Mouse (Mus musculus) mouse embryonic stem cell (cell line): ENCODE data around the gene Lmo1.
"Not testable (repeated sequence)": the region's sequence is repeated elsewhere in the genome, so short reads cannot be mapped to it uniquely, and the experiment has no call there.

ENCODE experiments used
- in situ Hi-C, 2 experiments: fragments of 300-500 bp; cut with MboI; formaldehyde crosslinking; loops; 1 replicate in 1 of 2; 3 replicates in 1 of 2; pipeline ENCODE4 v1.14.3; 2019 to 2020; ENCODE audit warnings: low sequenced_read_pairs in 2 of 2, low pct_unique_long_range_greater_than_20kb in 1 of 2, mixed read lengths in 1 of 2; ENCODE audit not compliant: unreplicated experiment in 1 of 2

Gene Lmo1

DNA sequence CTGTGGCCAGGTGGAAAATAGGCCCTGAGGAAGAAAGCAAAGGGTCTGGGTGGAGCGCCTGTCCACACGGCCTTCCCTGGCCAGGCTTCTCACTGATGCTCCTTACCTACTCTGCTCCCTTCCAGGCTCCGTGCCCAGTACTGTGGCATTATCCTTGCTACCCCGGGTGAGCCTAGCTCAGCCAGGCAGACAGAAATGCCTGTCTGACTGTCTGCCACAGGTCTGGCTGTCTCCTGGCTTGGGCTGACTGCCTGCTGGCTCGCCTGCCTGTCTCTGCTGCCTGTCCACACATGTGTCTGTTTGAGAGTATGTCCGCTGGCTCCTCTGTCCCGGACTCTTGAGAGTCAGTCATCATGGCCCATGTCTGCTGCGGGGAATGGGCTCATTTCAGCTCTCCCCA is 37.6 kb downstream of the Lmo1 start:
- in situ Hi-C loops, result loop anchor here (25.0 kb wide), 1 partner anchor 300 kb away; the partner anchor contains the start of gene Stk33 (in 2 of the 2)

DNA sequence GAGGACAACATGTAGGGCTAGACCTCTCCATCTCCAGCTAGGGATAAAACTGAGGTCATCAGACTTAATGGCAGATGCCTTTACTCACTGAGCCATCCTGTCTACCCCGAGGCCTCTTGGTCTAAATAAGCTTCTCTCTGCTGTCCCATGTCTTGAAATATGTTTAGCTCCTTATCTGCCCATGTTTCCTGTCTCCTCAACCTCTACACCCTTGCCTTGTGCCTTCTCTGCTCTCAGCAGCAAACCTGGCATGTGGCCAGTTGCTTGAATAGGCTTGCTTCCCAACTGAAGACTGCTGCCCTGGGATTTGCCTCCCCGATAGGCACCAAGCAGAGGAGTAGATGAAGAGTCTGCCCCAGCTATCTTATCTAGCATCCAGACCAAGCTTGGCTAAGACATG is 43.4 kb downstream of the Lmo1 start:
- in situ Hi-C loops, result loop anchor here (25.0 kb wide), 1 partner anchor 306 kb away; the partner anchor contains the start of gene Stk33 (in 2 of the 2)

DNA sequence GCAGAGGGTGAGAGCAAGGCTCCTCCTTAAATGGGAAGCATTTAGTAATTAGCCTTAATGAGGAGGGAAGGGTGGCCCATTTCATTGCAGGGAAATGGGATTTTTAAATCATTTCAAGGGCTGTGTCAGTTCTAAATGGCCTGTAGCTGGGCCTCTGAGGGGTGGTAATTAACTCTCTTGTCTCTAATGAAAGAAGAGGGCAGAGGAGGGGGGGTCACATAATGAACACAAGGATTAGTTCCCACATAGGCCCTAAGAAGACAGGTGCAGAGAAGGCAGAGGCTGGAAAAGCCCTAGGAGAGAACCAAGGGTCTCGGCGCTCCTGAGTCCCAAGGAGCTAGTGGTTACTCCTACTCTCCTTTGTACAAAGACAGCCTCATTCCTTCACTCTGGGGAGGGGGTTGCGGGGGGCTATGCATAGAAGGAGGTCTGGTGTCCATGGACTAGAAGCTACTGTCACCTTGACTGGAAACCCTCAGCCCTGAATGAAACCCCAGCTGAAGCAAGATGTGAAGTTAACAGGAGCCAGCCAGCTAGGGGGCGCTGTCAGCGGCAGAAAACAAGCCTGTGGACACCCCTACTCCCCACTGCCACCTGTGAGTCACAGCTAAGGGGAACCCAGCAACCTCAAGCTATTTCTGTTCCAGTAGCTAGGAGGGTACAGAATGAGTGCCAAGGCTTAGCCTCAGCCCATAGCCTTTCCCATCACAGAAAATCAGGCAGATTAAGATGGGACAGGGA is 44.9 kb downstream of the Lmo1 start:
- in situ Hi-C loops, result loop anchor here (25.0 kb wide), 1 partner anchor 307 kb away; the partner anchor contains the start of gene Stk33 (in 2 of the 2)

DNA sequence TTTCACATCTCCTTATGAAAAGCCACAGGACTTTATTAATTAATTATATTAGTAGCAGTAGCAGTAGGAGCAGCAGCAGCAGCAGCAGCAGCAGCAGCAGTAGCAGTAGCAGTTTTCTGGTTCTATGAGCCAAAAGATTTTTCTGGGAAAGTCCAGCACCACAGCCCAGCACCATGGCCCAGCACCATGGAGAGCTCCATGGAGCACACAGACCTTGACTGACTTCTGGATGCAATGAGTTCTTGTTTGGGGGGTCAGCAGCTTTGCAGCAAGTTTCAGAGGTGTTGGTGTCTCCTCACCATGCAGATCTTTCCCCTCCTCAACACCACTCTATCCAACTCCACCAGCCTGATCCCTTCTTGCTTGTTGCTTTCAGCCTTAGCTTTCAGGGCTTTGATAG is 45.6 kb downstream of the Lmo1 start:
- in situ Hi-C loops, result loop anchor here (25.0 kb wide), 1 partner anchor 308 kb away; the partner anchor contains the start of gene Stk33 (in 2 of the 2)

DNA sequence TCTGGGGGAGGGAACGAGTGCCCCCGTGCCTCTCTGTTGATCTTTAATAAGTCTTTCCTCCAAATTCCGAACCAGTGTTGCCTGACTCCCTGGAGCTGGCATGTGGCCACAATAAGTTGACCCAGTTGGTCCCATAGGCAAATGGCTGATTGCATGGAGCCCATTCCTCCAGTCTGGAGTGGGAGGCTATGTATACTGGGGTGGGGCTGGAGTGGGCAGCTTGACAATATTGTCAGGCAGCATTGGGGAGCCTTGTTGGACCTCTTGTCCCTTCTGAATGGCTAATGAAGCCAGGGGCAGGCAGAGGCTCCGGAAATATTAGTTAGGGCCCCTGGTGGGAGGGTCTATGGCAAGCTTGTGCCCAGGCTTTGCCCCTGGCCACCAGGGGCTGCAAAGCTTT is 59.1 kb downstream of the Lmo1 start:
- in situ Hi-C loops, result no loop called here

DNA sequence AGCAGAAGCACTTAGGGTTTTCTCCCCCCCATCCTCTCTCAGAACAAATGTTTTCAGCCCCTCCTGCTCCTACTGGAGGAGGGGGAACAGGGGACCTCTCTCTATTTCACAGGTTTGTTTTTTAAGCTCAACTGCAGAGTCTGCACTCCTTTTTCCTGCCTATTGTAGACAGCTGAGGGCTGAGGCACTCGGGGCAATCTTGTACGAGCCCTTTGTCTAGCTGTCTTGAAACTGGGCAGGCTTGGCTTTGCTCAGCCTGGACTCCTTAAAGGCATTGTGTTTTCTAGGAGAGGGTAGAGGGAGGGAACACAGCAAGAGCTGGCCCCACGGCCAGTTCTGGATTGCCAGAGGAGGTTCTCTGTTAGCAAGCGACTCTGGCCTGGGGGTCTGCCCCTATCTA is 59.5 kb downstream of the Lmo1 start:
- in situ Hi-C loops, result not testable (repeated sequence)

DNA sequence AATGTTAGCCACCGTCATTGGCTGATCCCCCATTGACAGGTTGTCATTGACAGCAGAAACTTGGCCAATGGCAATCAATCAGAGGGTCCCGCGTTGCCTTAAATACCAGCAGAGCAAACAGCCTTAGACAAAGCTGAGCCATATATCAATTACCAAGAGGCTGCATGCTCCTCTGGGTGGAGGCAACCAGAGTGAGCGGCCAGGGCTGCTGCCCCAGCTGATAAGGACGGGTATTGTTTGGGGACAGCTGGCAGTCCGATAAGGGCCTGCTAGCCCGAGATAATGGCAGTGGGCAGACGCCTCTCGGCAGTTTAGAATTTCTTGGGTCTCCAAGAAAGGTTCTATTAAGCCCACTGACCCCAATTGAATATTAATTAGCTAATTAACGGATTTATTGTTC is 60.1 kb downstream of the Lmo1 start:
- in situ Hi-C loops, result no loop called here

DNA sequence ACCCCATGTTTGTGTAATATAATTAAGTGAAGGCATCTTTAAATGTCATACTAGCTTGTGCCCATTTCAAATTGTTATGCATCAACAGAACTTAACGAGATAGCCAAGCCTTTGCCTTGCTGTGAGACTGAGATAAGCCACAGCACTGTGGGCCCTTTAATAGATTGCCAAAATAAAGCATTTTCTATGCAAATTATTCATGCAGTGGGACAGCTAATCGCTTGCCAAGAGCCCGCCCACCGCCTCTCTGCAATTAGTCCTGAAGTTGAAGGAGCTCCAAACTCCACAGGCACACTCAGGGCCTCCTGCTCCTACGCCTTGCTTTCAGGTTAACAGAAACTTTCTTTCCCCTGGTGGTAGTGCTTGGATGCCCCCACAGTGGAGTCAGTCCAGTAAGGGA is 64.0 kb downstream of the Lmo1 start:
- in situ Hi-C loops, result no loop called here

DNA sequence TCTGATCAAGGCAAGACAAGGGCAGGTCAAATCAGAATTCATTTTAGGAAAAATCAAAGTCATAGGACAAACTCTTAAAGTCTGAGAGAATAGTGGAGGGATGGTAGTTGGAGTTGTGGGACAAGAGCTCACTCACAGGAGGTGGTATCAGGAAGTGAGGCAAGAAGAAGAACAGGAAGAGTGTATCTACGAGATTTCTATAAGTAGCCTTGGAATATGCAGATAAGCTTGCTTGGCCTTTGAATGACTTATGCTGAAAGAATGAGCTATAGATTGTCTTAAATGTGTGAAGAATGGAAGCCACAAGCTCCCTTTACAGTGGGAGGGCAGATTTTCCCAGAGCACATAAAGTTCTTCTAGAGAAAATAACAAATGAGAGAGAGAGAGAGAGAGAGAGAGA is 70.1 kb downstream of the Lmo1 start:
- in situ Hi-C loops, result no loop called here

DNA sequence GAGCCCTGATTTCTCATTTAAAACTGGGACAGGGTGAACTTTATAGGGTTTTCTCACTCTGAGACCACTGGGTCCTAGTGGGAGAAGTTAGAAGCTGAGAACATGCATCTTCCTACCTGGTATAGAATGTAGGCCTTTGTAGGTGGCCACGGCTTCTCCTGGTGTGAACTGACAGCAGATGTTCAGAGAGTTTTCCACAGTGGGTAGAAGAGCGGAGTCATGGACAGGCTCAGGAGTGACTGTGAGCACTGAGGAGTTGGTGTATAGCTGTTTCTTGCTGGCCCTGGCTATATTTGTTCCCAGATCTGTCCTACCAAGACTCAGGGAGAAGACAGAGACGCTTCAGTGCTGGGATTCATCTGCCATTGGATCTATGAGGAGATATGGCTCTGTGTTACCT is 73.8 kb downstream of the Lmo1 start:
- in situ Hi-C loops, result no loop called here

DNA sequence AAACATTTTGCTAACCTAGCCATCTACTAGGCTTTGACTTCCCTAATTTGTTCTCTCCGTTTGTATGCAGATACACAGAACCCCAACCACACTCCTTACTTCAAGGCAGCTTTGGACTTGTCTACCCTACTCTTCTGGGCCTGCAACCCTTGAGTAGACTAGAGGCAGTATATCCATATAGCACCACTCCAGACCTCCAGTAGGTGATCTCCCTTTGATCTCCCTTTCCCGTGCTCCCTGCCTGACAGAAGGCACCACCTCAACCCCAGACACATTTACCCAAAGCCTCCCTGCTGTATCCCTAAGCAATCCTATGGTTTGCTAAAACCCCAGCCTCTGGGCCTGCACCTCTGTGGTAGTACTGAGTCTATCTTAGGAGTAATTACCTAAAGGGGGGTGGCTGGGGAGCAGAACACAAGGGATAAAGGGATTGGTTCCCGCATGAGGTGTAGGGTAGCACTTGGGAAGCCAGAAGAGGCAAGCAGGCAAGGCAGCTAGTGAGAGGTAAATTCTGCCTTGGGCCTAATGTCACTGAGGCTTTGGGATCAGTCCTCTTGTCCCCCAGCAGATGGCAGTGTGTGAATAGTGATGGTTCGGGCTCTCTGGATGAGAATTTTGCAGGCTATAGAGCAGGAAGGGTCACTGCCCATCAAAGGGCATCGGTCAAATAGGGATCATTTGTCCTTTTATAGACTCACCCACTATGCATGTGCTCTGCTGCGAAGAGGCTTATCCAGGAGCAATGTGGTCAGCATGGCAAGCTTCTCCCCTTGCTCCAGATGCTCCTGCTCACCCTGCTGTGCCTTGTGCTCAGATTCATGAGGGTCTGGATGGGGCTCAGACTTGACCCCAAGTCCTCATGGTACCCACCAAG is 76.6 kb downstream of the Lmo1 start:
- in situ Hi-C loops, result no loop called here

DNA sequence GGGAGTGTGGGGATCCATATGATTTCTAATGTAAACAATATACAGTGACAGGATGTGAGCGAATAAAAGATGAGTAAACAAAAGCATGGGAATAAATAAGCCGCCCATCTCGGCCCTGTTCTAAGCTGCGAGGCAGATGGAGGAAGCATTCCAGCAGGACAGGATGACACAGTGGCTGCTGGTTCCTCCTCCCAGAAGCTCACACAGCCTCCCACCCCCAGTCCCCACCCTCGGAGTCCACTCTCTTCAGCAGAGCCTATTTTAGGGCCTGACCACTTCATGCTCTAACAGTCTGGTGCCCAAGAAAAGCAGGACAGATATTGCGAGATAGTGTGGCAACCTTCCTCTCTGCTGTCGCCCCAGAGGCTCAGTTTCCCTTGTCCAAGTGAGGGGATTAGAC is 77.8 kb downstream of the Lmo1 start:
- in situ Hi-C loops, result no loop called here

DNA sequence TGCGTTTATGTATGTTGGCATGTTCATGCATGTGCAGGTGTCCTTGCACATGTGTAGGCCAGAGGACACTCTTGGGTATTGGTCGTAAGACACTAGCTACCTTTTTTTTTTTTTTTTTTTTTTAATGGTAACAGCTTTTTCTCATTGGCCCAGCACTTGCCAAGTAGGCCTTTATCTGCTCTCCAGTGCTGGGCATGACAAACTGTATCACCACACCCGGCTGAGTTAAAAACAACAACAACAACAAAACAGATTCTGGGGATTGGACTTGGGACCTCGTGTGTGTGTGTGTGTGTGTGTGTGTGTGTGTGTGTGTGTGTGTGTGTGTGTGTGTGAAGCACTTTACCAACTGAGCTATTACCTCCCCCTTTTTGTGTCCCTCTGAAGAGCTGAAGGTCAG is 78.4 kb downstream of the Lmo1 start:
- in situ Hi-C loops, result no loop called here

DNA sequence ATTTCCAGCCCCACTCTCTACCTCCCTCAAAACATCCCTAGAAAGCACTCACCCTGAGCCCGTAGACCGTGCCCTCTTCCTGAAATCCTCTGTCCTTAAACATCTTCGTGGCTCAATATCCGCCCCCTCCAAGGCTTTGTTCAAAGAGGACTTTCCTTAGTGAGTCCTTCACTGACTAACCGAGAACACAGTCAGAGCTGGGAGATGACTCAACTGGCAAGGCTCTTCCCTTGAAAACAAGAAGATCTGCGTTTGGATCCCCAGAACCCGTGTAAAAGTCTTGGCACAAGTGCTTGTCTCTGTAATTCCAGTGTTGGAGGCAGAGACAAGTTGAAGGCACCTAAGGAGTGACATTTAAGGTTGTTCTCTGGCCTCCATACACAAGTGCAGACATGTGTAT is 80.7 kb downstream of the Lmo1 start:
- in situ Hi-C loops, result no loop called here

DNA sequence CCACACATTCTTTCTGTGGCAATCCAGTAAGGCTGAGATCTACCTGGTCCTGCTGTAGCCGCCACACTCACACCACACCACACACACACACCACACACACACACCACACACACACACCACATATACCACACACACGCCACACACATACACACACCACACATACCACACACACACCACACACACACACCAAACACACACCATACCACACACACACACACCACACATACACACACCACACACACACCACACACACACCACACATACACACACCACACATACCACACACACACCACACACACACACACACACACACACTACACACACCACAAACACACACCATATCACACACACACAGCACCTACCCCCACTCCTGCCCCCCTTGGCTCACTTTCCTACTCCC is 83.7 kb downstream of the Lmo1 start:
- in situ Hi-C loops, result not testable (repeated sequence)
